Mouse (Mus musculus): ENCODE measurements around the gene Rapgef6. TPM values are rescaled to one million over a fixed set of nuclear protein-coding genes. Genes with fewer than 3 reads are reported as not detected.

Gene Rapgef6
- polyA plus RNA-seq, 1 experiment from 2014 or later = 13.5 TPM

DNA sequence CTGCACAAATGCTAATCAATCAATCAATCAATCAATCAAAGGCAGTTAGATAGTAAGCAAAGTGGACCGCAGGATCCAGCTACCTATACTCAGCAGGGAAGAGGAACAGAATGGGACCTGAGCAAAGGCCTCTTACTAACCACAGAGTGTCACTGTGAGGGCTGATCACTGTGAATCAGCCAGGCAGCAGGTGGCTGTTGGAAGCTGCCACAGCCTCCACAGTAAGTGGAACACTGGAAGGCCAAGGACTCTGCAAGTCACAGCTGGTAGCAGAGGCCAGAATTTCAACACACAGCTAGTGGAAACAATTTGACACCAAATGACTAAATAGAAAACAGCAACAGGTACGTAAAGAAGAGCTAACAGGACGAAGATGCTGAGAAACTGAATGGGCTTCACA is 196.0 kb downstream of the Rapgef6 start:
- H3K27ac ChIP-seq (ENCODE audit: low read depth, low read length) = no peak overlapping the region
- no peak overlapping the region for H3K4me3 ChIP-seq (ENCODE audit: low read depth, low read length)
- WGBS = 91% methylated on average over 3 of the region's 3 CpGs
- no peak for ATAC-seq
- TF ChIP-seq CTCF (IDR thresholded peaks at IDR 0.05; ENCODE audit: low read depth) = no peak
- no peak overlapping the region for H3K4me2 ChIP-seq (replicated peaks; ENCODE audit: low read depth)
- peaks cover 67% of the 10 kb centered on the region for H3K36me3 ChIP-seq (ENCODE audit: control insufficient read depth, insufficient read depth)
- H3K9me3 ChIP-seq (ENCODE audit: control insufficient read depth) = no peaks in the 10 kb centered on the region
- H3K27me3 ChIP-seq (replicated peaks; ENCODE audit: control insufficient read depth, insufficient read depth, low read length) = no peaks in the 10 kb centered on the region
- H3K9ac ChIP-seq (ENCODE audit: low read depth, low read length) = no peak overlapping the region
- H3K4me1 ChIP-seq (replicated peaks; ENCODE audit: control insufficient read depth, insufficient read depth, low read length) = no peaks in the 10 kb centered on the region

DNA sequence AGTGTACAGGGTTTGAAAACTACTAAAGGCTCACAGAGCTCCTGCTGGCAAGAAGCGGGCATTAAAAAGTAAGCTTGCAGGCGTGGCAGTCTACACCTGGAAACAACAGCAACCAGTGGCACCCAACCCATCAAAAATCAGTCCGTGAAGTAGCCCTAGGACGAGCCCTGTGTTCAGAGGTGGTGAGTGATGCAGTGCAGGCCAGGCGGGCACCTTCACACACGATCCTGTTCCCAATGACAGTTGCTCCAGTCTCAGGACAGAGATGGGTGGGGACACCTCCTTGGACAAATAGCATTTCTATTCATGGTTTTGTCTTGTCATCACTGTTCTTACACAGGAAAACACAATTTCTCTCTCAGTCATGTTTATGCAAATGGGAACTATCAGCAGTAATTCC is 199.4 kb downstream of the Rapgef6 start:
- Histone ChIP-seq H3K9me3 (ENCODE audit: control insufficient read depth) (no peaks in the 10 kb centered on the region), H3K4me2 (replicated peaks; ENCODE audit: low read depth) (no peak overlapping the region), H3K9ac (ENCODE audit: low read depth, low read length) (no peak overlapping the region), H3K27me3 (replicated peaks; ENCODE audit: control insufficient read depth, insufficient read depth, low read length) (no peaks in the 10 kb centered on the region), H3K36me3 (ENCODE audit: control insufficient read depth, insufficient read depth) (peaks cover 52% of the 10 kb centered on the region), H3K4me1 (replicated peaks; ENCODE audit: control insufficient read depth, insufficient read depth, low read length) (no peaks in the 10 kb centered on the region), H3K27ac (ENCODE audit: low read depth, low read length) (no peak overlapping the region), H3K4me3 (ENCODE audit: low read depth, low read length) (no peak overlapping the region)
- ATAC-seq = no peak
- 88% methylated on average over 6 of the region's 6 CpGs for WGBS
- TF ChIP-seq CTCF (IDR thresholded peaks at IDR 0.05; ENCODE audit: low read depth) = no peak

- Histone ChIP-seq H3K4me3 (ENCODE audit: low read depth, low read length) (no peak overlapping the region), H3K27me3 (replicated peaks; ENCODE audit: control insufficient read depth, insufficient read depth, low read length) (no peaks in the 10 kb centered on the region), H3K27ac (ENCODE audit: low read depth, low read length) (no peak overlapping the region), H3K36me3 (ENCODE audit: control insufficient read depth, insufficient read depth) (peaks cover 38% of the 10 kb centered on the region), H3K4me1 (replicated peaks; ENCODE audit: control insufficient read depth, insufficient read depth, low read length) (no peaks in the 10 kb centered on the region), H3K9me3 (ENCODE audit: control insufficient read depth) (no peaks in the 10 kb centered on the region), H3K4me2 (replicated peaks; ENCODE audit: low read depth) (no peak overlapping the region), H3K9ac (ENCODE audit: low read depth, low read length) (no peak overlapping the region)
- TF ChIP-seq CTCF (IDR thresholded peaks at IDR 0.05; ENCODE audit: low read depth) = no peak
- 84% methylated on average over 4 of the region's 4 CpGs for WGBS
- no peak for ATAC-seq
Observed at GRCm38 (mm10) chr11:54724353-54725034, 201.8 kb downstream of the Rapgef6 start.

DNA sequence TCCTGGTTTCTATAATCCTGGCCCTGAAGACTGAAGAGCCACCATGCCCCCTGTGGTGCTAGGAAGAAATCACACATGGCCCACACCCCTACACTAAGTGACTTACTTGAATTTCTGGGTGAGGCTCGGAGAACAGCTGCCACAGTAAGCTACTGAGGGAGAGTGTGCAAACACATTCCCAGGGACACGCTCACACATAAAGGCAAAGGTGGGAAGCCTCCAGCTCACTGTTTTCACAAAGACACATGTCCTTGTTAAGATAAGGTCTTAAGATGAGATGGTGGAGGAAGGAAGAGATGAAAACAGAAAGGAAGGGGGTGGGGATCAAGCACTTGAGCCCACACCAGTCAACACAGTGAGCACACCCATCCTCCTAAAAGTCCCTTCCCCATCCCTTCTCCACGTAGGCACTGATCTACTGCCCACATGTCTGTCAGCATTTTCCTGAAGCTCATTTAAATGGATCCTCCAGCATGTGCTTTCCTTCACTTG is 204.0 kb downstream of the Rapgef6 start:
- Histone ChIP-seq H3K27me3 (replicated peaks; ENCODE audit: control insufficient read depth, insufficient read depth, low read length) (no peaks in the 10 kb centered on the region), H3K36me3 (ENCODE audit: control insufficient read depth, insufficient read depth) (peaks cover 20% of the 10 kb centered on the region), H3K4me3 (ENCODE audit: low read depth, low read length) (no peak overlapping the region), H3K27ac (ENCODE audit: low read depth, low read length) (no peak overlapping the region), H3K4me1 (replicated peaks; ENCODE audit: control insufficient read depth, insufficient read depth, low read length) (no peaks in the 10 kb centered on the region), H3K9me3 (ENCODE audit: control insufficient read depth) (no peaks in the 10 kb centered on the region), H3K4me2 (replicated peaks; ENCODE audit: low read depth) (no peak overlapping the region), H3K9ac (ENCODE audit: low read depth, low read length) (no peak overlapping the region)
- peak; percentile 57; the same call in 1 of the 2 replicates for ATAC-seq
- peak; percentile 38 for TF ChIP-seq CTCF (IDR thresholded peaks at IDR 0.05; ENCODE audit: low read depth)
- WGBS = 75% methylated on average over 3 of the region's 3 CpGs

DNA sequence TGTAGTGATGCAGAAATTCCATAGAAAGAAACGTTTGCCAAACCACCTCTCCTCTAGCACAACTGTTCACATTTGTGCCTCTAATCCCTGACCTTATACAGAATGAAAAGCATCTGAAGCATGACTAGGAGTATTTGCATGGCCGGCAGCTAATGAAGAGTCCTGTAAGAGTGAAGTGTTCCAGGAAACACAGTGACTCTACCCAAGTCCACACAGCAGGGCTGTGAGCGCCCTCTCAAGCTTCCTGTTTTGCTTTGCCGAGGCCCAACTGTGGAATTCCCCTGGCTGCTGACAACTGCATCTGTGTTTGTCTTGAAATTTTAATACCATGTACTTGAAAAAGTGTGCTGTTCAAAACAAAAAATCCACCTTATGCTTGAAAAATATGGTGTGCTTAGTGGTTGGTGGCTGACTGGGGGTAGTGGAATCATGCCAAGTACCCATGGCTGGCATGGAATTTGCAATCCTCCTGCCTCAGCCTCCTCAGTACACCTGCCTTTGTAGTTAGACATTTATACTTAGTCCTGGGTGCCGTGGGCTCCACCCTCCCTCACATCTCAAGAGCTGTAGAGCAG is 204.8 kb downstream of the Rapgef6 start:
- Histone ChIP-seq H3K4me1 (replicated peaks; ENCODE audit: control insufficient read depth, insufficient read depth, low read length) (no peaks in the 10 kb centered on the region), H3K9ac (ENCODE audit: low read depth, low read length) (no peak overlapping the region), H3K4me2 (replicated peaks; ENCODE audit: low read depth) (no peak overlapping the region), H3K9me3 (ENCODE audit: control insufficient read depth) (no peaks in the 10 kb centered on the region), H3K27ac (ENCODE audit: low read depth, low read length) (peak overlapping the region; percentile 37; the same call in 1 of the 2 replicates), H3K4me3 (ENCODE audit: low read depth, low read length) (no peak overlapping the region), H3K36me3 (ENCODE audit: control insufficient read depth, insufficient read depth) (peaks cover 12% of the 10 kb centered on the region), H3K27me3 (replicated peaks; ENCODE audit: control insufficient read depth, insufficient read depth, low read length) (no peaks in the 10 kb centered on the region)
- ATAC-seq = no peak
- peak; percentile 23; the same call in 1 of the 2 replicates for TF ChIP-seq CTCF (IDR thresholded peaks at IDR 0.05; ENCODE audit: low read depth)
- 60% methylated on average over 5 of the region's 5 CpGs for whole genome bisulfite sequencing

DNA sequence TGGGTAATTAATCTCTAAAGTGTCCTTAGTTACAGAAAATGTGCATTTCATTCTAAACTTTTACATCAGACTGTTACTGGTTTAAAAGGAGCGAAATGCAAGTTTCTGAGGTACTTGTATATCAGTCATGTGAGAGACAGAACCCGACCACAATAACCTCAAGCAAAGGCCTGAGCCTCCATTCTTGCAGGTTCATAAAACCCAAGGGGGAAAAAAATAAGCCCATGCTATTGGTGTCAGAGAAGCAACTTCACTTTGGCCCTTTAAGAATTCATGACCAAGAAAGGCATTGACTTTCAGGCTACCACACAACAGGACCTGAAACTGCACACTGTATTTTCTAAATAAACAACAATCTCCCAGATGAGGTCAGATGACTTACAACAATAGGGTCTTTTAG is 205.7 kb downstream of the Rapgef6 start:
- TF ChIP-seq CTCF (IDR thresholded peaks at IDR 0.05; ENCODE audit: low read depth) = no peak
- Histone ChIP-seq H3K9me3 (ENCODE audit: control insufficient read depth) (no peaks in the 10 kb centered on the region), H3K27me3 (replicated peaks; ENCODE audit: control insufficient read depth, insufficient read depth, low read length) (no peaks in the 10 kb centered on the region), H3K4me3 (ENCODE audit: low read depth, low read length) (no peak overlapping the region), H3K4me2 (replicated peaks; ENCODE audit: low read depth) (no peak overlapping the region), H3K4me1 (replicated peaks; ENCODE audit: control insufficient read depth, insufficient read depth, low read length) (no peaks in the 10 kb centered on the region), H3K36me3 (ENCODE audit: control insufficient read depth, insufficient read depth) (peaks cover 4% of the 10 kb centered on the region), H3K27ac (ENCODE audit: low read depth, low read length) (no peak overlapping the region), H3K9ac (ENCODE audit: low read depth, low read length) (no peak overlapping the region)
- 93% methylated on average over 2 of the region's 2 CpGs for WGBS
- ATAC-seq = no peak
